ENCODE assay signal across 7 mouse cellular contexts in the genomic region with DNA sequence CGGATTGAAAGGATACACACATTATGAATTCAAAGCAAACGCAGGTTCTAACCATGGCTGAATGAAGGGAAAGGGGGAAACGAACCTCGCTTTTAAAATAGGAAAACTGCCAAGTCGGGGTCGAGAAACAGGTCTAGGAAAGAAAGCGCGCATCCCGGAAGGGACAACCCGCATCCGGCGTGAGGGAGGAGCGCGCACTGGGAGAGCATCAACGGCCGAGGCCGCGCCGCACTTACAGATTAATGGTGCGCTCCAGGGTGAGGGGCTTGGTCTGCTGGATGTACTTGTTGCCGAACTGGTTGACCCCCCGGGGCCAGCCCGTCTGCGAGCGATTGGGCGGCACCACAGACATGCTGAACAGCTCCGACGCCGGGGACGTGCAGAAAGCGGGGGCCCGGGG. TPM values are rescaled to one million over a fixed set of nuclear protein-coding genes. Genes with fewer than 3 reads are reported as not detected.
DNase-seq lines count a peak whose midpoint lies in the region; ATAC-seq and TF ChIP-seq lines count a peak whose summit lies in the region.
"Not testable (repeated sequence)": the region's sequence is repeated elsewhere in the genome, so short reads cannot be mapped to it uniquely, and the experiment has no call there.

No protein-coding gene starts in this region.

- not testable (repeated sequence) for H3K27me3 ChIP-seq in kidney, adult 2 months (replicated peaks; ENCODE audit: control insufficient read depth, insufficient read depth, low read length); limb, embryonic 13.5 days; midbrain, embryonic 13.5 days

- not testable (repeated sequence) for H3K4me1 ChIP-seq in kidney, adult 2 months (ENCODE audit: control insufficient read depth, insufficient read depth, low read length)
- H3K4me1 ChIP-seq in limb, embryonic 13.5 days: peaks cover 24% of the 10 kb centered on the region
- H3K4me1 ChIP-seq in midbrain, embryonic 13.5 days (replicated peaks): peaks cover 39% of the 10 kb centered on the region

- H3K4me3 ChIP-seq in kidney, adult 2 months (ENCODE audit: insufficient read depth, low read depth, low read length): peak overlapping the region; percentile 70
- peak overlapping the region; percentile 78 for H3K4me3 ChIP-seq in limb, embryonic 13.5 days
- peak overlapping the region; percentile 83 for H3K4me3 ChIP-seq in midbrain, embryonic 13.5 days (replicated peaks)

- H3K9ac ChIP-seq in limb, embryonic 13.5 days: peak overlapping the region; percentile 73
- peak overlapping the region; percentile 73 for H3K9ac ChIP-seq in midbrain, embryonic 13.5 days (replicated peaks)

- H3K27ac ChIP-seq in kidney, adult 2 months (ENCODE audit: insufficient read depth, low read depth, low read length): 0 out of 2 replicates have a peak overlapping the region, but pooled peaks have one; percentile 55
- peak overlapping the region; percentile 75 for H3K27ac ChIP-seq in limb, embryonic 13.5 days
- H3K27ac ChIP-seq in midbrain, embryonic 13.5 days: peak overlapping the region; percentile 75

- not testable (repeated sequence) for H3K36me3 ChIP-seq in kidney, adult 2 months (ENCODE audit: control insufficient read depth, insufficient read depth, low read length)
- peaks cover 12% of the 10 kb centered on the region for H3K36me3 ChIP-seq in limb, embryonic 13.5 days
- H3K36me3 ChIP-seq in midbrain, embryonic 13.5 days: 0 out of 2 replicates have a peak, but pooled peaks cover 11% of the 10 kb centered on the region

- under 1% methylated on average over 30 of the region's 32 CpGs for WGBS in kidney, adult 2 months
- WGBS in limb, embryonic 13.5 days: under 1% methylated on average over 25 of the region's 32 CpGs
- under 1% methylated on average over 24 of the region's 32 CpGs for WGBS in midbrain, embryonic 13.5 days

- H3K4me2 ChIP-seq in limb, embryonic 13.5 days (replicated peaks): peak overlapping the region; percentile 87
- peak overlapping the region; percentile 95 for H3K4me2 ChIP-seq in midbrain, embryonic 13.5 days (replicated peaks)

- not testable (repeated sequence) for H3K9me3 ChIP-seq in limb, embryonic 13.5 days; midbrain, embryonic 13.5 days

- not testable (repeated sequence) for TF ChIP-seq POLR2A in kidney, adult 2 months (IDR thresholded peaks at IDR 0.05; ENCODE audit: low read depth, low read length)

- peak; percentile 89 for ATAC-seq in limb, embryonic 13.5 days (ENCODE audit: low FRiP score, low read depth)
- peak; percentile 92 for ATAC-seq in midbrain, embryonic 13.5 days

- TF ChIP-seq CTCF in kidney, adult 2 months (conservative IDR thresholded peaks at IDR 0.05; ENCODE audit: insufficient read depth, insufficient read length, low read depth, low read length): not testable (repeated sequence)

- DNase-seq in adrenal gland, adult 2 months: peak; percentile 78
- DNase-seq in embryo, embryonic 11.5 days (ENCODE audit: low read depth, low spot score): peak; percentile 57
- peak; percentile 42 to 72 for DNase-seq in gastrocnemius, postnatal 4 days (ENCODE audit: low spot score in 2 of 2)
- peak; percentile 67 for DNase-seq in kidney, adult 2 months
- DNase-seq in spleen, adult 18-20 months: peak; percentile 46

RNA-seq across cellular contexts. Expression of a gene that starts 0.3 kb away (rescaled TPM):
- 10 to 100 TPM; 34.7 to 36.9 TPM for total RNA-seq in adrenal gland, adult 2 months (2021)
- polyA plus RNA-seq in adrenal gland, adult 2 months (2012; rRNA removed): 150 and 174 TPM in 2 replicates
- total RNA-seq in gastrocnemius, postnatal 4 days (2021): 10 to 100 TPM; 36.1 to 40.5 TPM
- polyA plus RNA-seq in kidney, adult 2 months (2012; rRNA removed): 19.6 and 22.1 TPM in 2 replicates
- 118 and 122 TPM in 2 replicates for polyA plus RNA-seq in limb, embryonic 13.5 days (2015; fragmentation: Nextera tagmentation; extraction: Ambion mirVana)
- 137 and 138 TPM in 2 replicates for polyA plus RNA-seq in midbrain, embryonic 13.5 days (2015; fragmentation: Nextera tagmentation; extraction: Ambion mirVana)

RNA-seq across cellular contexts. Expression of a gene that starts 0.5 kb away (rescaled TPM):
- 10 to 100 TPM; 20.1 to 22.3 TPM for total RNA-seq in adrenal gland, adult 2 months (2021)
- polyA plus RNA-seq in adrenal gland, adult 2 months (2012; rRNA removed): 2.4 TPM in 2 replicates
- total RNA-seq in gastrocnemius, postnatal 4 days (2021): 10 to 100 TPM; 19.2 to 20.2 TPM
- polyA plus RNA-seq in kidney, adult 2 months (2012; rRNA removed): 6.6 and 8.7 TPM in 2 replicates
- polyA plus RNA-seq in limb, embryonic 13.5 days (2015; fragmentation: Nextera tagmentation; extraction: Ambion mirVana): 15.8 and 16.7 TPM in 2 replicates
- 13.4 and 15.4 TPM in 2 replicates for polyA plus RNA-seq in midbrain, embryonic 13.5 days (2015; fragmentation: Nextera tagmentation; extraction: Ambion mirVana)

RNA-seq across cellular contexts. Expression of a gene that starts 23.9 kb away (rescaled TPM):
- total RNA-seq in adrenal gland, adult 2 months (2021): 100 to 1,000 TPM; 234 to 239 TPM
- 290 and 363 TPM in 2 replicates for polyA plus RNA-seq in adrenal gland, adult 2 months (2012; rRNA removed)
- total RNA-seq in gastrocnemius, postnatal 4 days (2021): 10 to 100 TPM; 93.2 to 98.0 TPM
- polyA plus RNA-seq in kidney, adult 2 months (2012; rRNA removed): 171 and 204 TPM in 2 replicates
- polyA plus RNA-seq in limb, embryonic 13.5 days (2015; fragmentation: Nextera tagmentation; extraction: Ambion mirVana): 41.9 TPM in 2 replicates
- 58.1 and 64.7 TPM in 2 replicates for polyA plus RNA-seq in midbrain, embryonic 13.5 days (2015; fragmentation: Nextera tagmentation; extraction: Ambion mirVana)

Comparison
In these comparisons a context has a peak if more than half of its experiments do, and no peak if none do; other contexts are left out.
1. Peak in every context shown above with its lines: DNase-seq, ATAC-seq, H3K4me3 ChIP-seq and H3K27ac ChIP-seq.